Mouse (Mus musculus) lung, embryonic 15.5 days (tissue): ENCODE data around the gene Selp. TPM values are rescaled to one million over a fixed set of nuclear protein-coding genes. Genes with fewer than 3 reads are reported as not detected.

ENCODE experiments used
- ATAC-seq: fragments of 200-750 bp; cut with Nextera tagmentation; 2 replicates; pipeline ENCODE4 v1.8.0; 2017; ENCODE audit warnings: moderate number of reproducible peaks, borderline replicate concordance; ENCODE audit not compliant: low FRiP score, low TSS enrichment; ENCODE audit errors: extremely low read depth
- H3K27ac ChIP-seq: fragments of 300-500 bp; sonication (generic); 2 replicates; pipeline ENCODE4 v1.5.1; 2015; ENCODE audit warnings: moderate library complexity, mild to moderate bottlenecking, inconsistent platforms
- H3K27me3 ChIP-seq: fragments of 300-500 bp; sonication (generic); 2 replicates; pipeline ENCODE4 v1.6.1; 2015; ENCODE audit warnings: inconsistent platforms
- H3K36me3 ChIP-seq: fragments of 300-500 bp; sonication (generic); 2 replicates; pipeline ENCODE4 v1.6.1; 2015; ENCODE audit warnings: inconsistent platforms
- H3K4me1 ChIP-seq: fragments of 300-500 bp; sonication (generic); 2 replicates; pipeline ENCODE4 v1.6.1; 2015; ENCODE audit warnings: inconsistent platforms
- H3K4me2 ChIP-seq: fragments of 300-500 bp; sonication (generic); 2 replicates; pipeline ENCODE4 v1.6.1; 2015; ENCODE audit warnings: inconsistent platforms, mild to moderate bottlenecking, moderate library complexity
- H3K4me3 ChIP-seq: fragments of 300-500 bp; sonication (generic); 2 replicates; pipeline ENCODE4 v1.5.1; 2015; ENCODE audit warnings: mild to moderate bottlenecking, inconsistent platforms
- H3K9ac ChIP-seq: fragments of 300-500 bp; sonication (generic); 2 replicates; pipeline ENCODE4 v1.6.1; 2015; ENCODE audit warnings: inconsistent platforms
- H3K9me3 ChIP-seq: fragments of 300-500 bp; sonication (generic); 2 replicates; pipeline ENCODE4 v1.6.1; 2016; ENCODE audit warnings: inconsistent platforms
- WGBS: fragments of 180-500 bp; shearing (Covaris S2); methylation state at CpG from one replicate; pipeline ENCODE4 v1.1.7; 2015; 5-methylcytosine and 5-hydroxymethylcytosine counted together
- polyA plus RNA-seq: library from polyadenylated mRNA; unstranded; fragments of >200 nt; fragmentation: Nextera tagmentation; extraction: Ambion mirVana; gene quantifications from 2 replicates; pipeline ENCODE4 v1.2.1, GENCODE M21; 2015

The Selp gene
- polyA plus RNA-seq, 1 experiment from 2014 or later: 0.37 TPM

DNA sequence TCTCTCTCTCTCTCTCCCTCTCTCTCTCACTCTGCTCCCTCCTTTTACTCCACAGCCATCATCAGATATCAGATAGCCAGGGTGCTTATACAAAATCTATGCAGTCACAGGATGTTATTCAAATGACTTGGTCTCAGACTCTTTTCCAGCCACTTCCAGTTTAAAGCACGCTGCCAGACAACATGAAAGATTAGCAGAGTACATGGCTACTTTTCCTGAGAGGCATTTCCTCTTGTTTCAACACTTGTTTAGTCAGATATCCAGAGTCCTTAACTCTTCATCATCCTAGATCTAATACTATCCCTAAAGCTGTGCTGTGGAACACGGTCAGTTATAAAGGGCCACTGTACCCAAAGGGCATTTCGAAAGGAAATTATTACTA, 5.7 kb downstream of the Selp start:
- Histone ChIP-seq H3K4me1 (no peaks in the 10 kb centered on the region), H3K36me3 (no peaks in the 10 kb centered on the region), H3K27ac (no peak overlapping the region; the same call in 1 of the 2 replicates), H3K9me3 (no peaks in the 10 kb centered on the region), H3K27me3 (no peaks in the 10 kb centered on the region), H3K9ac (no peak overlapping the region), H3K4me3 (no peak overlapping the region), H3K4me2 (no peak overlapping the region)
- 60% methylated on average over 3 of the region's 3 CpGs for WGBS
- ATAC-seq: no peak

DNA sequence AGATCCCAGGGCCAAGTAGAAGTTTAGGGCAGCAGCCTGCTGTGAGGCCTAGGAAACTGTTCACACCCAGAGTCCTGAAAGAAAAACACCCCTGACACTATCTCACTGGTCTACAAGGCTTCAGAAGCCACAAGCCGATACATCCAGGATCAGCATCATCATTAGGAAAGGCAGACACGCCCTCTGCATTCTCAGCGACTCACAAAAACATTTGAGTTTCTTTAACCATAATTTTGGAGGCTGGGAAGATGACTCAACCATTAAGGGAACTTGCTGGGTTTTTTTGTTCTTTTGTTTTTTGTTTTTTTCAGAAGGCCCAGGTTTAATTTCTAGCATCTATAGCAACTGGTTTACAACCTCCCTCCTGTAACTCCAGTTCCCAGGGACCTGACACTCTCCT, 8.8 kb downstream of the Selp start:
- Histone ChIP-seq H3K4me2 (no peak overlapping the region), H3K36me3 (no peaks in the 10 kb centered on the region), H3K27me3 (no peaks in the 10 kb centered on the region), H3K4me3 (no peak overlapping the region), H3K9ac (no peak overlapping the region), H3K4me1 (no peaks in the 10 kb centered on the region), H3K9me3 (no peaks in the 10 kb centered on the region), H3K27ac (no peak overlapping the region)
- no peak for ATAC-seq
- WGBS: 50% methylated on average over 3 of the region's 3 CpGs

- H3K27ac ChIP-seq: no peak overlapping the region
- no peaks in the 10 kb centered on the region for H3K36me3 ChIP-seq
- H3K4me3 ChIP-seq: no peak overlapping the region
- ATAC-seq: no peak
- no peaks in the 10 kb centered on the region for H3K4me1 ChIP-seq
- H3K4me2 ChIP-seq: no peak overlapping the region
- H3K9me3 ChIP-seq: no peaks in the 10 kb centered on the region
- H3K27me3 ChIP-seq: no peaks in the 10 kb centered on the region
- no peak overlapping the region for H3K9ac ChIP-seq
- WGBS: 62% methylated on average over 3 of the region's 3 CpGs
Measured at GRCm38 (mm10) chr1:164130013-164130412, 14.9 kb downstream of the Selp start.

DNA sequence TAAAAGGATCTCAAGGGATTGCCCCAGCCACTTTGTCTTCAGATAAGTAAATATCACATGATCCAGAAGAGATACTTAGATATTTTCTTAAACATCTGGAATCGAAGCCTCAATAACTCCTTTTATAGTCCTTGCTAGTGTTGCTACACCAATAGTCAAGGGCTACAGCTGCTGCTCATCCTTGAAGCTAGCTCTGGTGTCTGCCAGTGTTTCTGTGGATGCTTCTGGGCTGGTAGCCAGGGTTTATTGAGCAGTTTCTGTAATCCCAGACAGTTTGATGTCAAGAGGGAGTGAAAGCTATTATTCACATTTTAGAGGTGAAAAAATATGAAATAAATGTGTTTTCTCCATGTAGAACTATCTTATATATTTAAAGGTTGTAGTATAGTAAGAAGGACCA, 17.5 kb downstream of the Selp start:
- Histone ChIP-seq H3K4me1 (no peaks in the 10 kb centered on the region), H3K27me3 (no peaks in the 10 kb centered on the region), H3K27ac (no peak overlapping the region), H3K4me2 (no peak overlapping the region), H3K9me3 (no peaks in the 10 kb centered on the region), H3K9ac (no peak overlapping the region), H3K4me3 (no peak overlapping the region), H3K36me3 (no peaks in the 10 kb centered on the region)
- WGBS: 53% methylated on average over 1 of the region's 1 CpGs
- no peak for ATAC-seq

- Histone ChIP-seq H3K4me1 (no peaks in the 10 kb centered on the region), H3K4me3 (no peak overlapping the region), H3K4me2 (no peak overlapping the region), H3K36me3 (no peaks in the 10 kb centered on the region), H3K27me3 (no peaks in the 10 kb centered on the region), H3K9me3 (no peaks in the 10 kb centered on the region), H3K27ac (no peak overlapping the region), H3K9ac (no peak overlapping the region)
- 20% methylated on average over 6 of the region's 6 CpGs for WGBS
- no peak for ATAC-seq
Measured at GRCm38 (mm10) chr1:164134101-164134500, 19.0 kb downstream of the Selp start.

- no peak overlapping the region for H3K4me3 ChIP-seq
- no peaks in the 10 kb centered on the region; the same call in 1 of the 2 replicates for H3K27me3 ChIP-seq
- no peak overlapping the region for H3K27ac ChIP-seq
- 0 out of 2 replicates have a peak, but pooled peaks have one; percentile 51 for ATAC-seq
- H3K36me3 ChIP-seq: no peaks in the 10 kb centered on the region
- WGBS: 21% methylated on average over 5 of the region's 5 CpGs
- no peak overlapping the region for H3K9ac ChIP-seq
- H3K4me1 ChIP-seq: no peaks in the 10 kb centered on the region
- no peak overlapping the region for H3K4me2 ChIP-seq
- no peaks in the 10 kb centered on the region for H3K9me3 ChIP-seq
Measured at GRCm38 (mm10) chr1:164135360-164135759, 20.3 kb downstream of the Selp start.

DNA sequence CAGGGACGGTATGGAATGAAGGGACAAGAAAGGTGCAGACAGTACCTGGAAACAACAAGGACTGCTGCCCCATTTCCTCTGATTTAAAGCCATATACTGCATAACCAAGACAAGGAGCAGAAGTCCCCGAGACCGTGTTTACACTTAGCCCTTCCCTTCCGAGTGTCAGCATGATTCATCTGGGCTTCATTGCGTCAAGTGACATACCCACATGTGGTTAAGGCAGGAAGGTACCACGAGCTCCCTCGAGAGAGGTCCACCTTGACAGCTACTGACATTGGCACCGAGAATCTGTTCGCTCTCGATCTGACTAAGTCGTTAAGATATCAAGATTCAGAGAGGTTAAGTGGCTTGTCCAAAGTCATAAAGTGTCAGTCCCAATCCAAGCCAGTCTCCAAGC, 20.9 kb downstream of the Selp start:
- H3K36me3 ChIP-seq: no peaks in the 10 kb centered on the region
- no peak overlapping the region for H3K27ac ChIP-seq
- H3K4me2 ChIP-seq: no peak overlapping the region
- no peak overlapping the region for H3K4me3 ChIP-seq
- WGBS: 24% methylated on average over 11 of the region's 11 CpGs
- no peak for ATAC-seq
- H3K4me1 ChIP-seq: no peaks in the 10 kb centered on the region
- no peaks in the 10 kb centered on the region for H3K9me3 ChIP-seq
- H3K27me3 ChIP-seq: no peaks in the 10 kb centered on the region; the same call in 1 of the 2 replicates
- no peak overlapping the region for H3K9ac ChIP-seq

DNA sequence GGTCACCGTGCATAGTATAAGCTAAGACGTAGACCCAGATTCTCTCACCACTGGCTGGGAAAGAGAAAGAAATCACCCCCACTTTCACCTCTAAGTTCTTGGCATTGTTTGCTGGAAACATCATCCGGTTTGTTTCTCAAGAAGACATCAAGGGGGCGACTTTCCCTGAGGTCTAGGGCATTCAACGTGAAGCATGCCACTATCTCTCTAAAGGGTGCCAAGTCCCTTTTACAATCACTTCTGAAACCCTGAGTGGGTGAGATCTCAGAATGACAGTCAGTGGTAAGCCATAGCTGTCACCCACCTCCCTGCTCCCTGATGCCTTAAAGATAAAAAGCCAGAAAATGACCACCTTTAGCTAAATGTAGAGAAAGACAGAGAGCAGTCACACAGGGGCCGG, 21.6 kb downstream of the Selp start:
- Histone ChIP-seq H3K27ac (no peak overlapping the region), H3K9ac (no peak overlapping the region), H3K4me2 (no peak overlapping the region), H3K27me3 (no peaks in the 10 kb centered on the region; the same call in 1 of the 2 replicates), H3K9me3 (no peaks in the 10 kb centered on the region), H3K4me1 (no peaks in the 10 kb centered on the region), H3K36me3 (no peaks in the 10 kb centered on the region), H3K4me3 (no peak overlapping the region)
- ATAC-seq: no peak
- 45% methylated on average over 6 of the region's 6 CpGs for WGBS

GRCm38 (mm10) chr1:164138365-164139130, 23.5 kb downstream of the Selp start:
- Histone ChIP-seq H3K4me3 (no peak overlapping the region), H3K36me3 (no peaks in the 10 kb centered on the region), H3K9me3 (no peaks in the 10 kb centered on the region), H3K4me2 (no peak overlapping the region), H3K4me1 (no peaks in the 10 kb centered on the region), H3K27ac (no peak overlapping the region), H3K27me3 (no peaks in the 10 kb centered on the region; the same call in 1 of the 2 replicates), H3K9ac (no peak overlapping the region)
- 8% methylated on average over 5 of the region's 5 CpGs for WGBS
- peak; percentile 58; the same call in 1 of the 2 replicates for ATAC-seq

DNA sequence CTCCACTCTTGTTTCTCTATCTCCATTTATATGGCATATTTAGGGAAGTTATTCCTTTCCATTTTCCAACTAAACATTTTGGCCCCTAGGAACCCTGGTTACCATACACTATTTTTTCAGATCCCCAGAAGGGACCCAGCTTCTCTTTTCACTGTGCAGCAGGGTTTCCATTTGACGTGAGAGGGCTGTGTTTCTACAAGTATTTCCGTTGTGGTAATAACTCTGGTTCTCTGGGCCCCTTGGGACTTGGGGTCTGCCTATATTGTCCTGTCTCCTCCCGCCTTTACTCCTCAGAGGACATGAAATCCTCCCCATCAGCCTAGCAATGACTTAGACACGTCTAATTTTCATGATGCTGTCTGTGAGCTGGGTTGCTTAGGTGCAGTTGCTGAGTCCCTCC, 24.4 kb downstream of the Selp start:
- Histone ChIP-seq H3K4me1 (no peaks in the 10 kb centered on the region), H3K27ac (no peak overlapping the region), H3K4me3 (no peak overlapping the region), H3K9me3 (no peaks in the 10 kb centered on the region), H3K36me3 (no peaks in the 10 kb centered on the region), H3K9ac (no peak overlapping the region), H3K4me2 (no peak overlapping the region), H3K27me3 (no peaks in the 10 kb centered on the region; the same call in 1 of the 2 replicates)
- ATAC-seq: no peak
- WGBS: 65% methylated on average over 4 of the region's 4 CpGs

DNA sequence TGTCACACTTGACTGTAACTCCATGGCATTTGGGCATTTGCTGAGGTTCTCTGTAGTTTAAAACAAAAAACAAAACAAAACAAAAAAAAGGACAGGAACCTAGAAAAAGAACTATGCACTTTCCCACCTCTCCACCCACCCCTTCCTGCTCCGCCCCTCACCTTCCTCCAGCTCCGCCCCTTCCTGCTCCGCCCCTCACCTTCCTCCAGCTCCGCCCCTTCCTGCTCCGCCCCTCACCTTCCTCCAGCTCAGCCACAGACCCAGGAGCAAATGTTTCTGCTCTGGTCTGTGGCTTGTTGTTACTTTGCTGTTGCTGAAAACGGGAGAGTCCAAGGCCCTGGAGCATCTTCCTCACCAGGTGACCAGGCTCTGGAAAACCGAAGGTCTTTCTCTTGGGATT, 34.0 kb downstream of the Selp start:
- Histone ChIP-seq H3K36me3 (no peaks in the 10 kb centered on the region), H3K9ac (no peak overlapping the region), H3K4me1 (peaks cover 4% of the 10 kb centered on the region; the same call in 1 of the 2 replicates), H3K9me3 (no peaks in the 10 kb centered on the region), H3K4me2 (no peak overlapping the region), H3K4me3 (no peak overlapping the region), H3K27me3 (no peaks in the 10 kb centered on the region), H3K27ac (no peak overlapping the region)
- no peak for ATAC-seq
- WGBS: 94% methylated on average over 7 of the region's 7 CpGs

DNA sequence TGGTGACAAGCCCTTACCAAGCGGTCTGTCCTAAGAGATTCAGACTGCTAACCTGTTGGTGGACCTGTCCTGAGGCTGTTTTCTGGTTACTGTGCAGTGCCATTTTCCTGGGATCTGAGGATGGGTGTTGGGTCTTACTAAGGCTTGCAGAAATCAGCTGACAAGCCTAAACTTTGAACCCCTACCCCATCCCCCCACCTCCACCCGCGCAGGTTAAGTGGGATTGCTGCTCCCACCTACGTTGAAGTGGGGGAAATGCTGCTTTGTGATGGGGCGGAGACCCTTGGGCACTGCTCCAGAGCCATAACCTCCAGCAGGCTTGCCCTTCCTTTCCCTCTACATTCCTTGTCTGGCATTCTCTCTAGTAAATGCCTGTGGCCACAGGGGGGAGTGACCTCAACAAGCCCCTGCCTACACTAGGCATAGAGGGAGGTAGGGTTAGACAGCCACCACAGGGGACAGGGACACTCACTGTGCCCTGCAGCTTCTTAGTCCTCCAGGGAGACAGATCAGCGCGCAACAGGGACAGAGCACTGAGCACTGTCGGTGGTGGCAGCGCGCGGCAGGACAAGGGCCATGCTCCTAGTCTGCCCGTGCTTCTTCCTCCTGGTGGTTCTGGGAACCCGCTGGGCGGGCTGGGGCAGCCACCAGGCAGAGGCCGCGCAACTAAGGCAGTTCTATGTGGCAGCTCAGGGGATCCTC, 36.5 kb downstream of the Selp start, which contains the start of gene F5:
Gene F5 (plus strand): TSS at position 452 of the 702 bp plus-strand sequence.
- peak within 1 kb of the TSS; percentile 25; the same call in 1 of the 2 replicates for H3K4me2 ChIP-seq
- no peaks in the 10 kb centered on the region for H3K9me3 ChIP-seq
- H3K4me1 ChIP-seq: peaks cover 4% of the 10 kb centered on the region; the same call in 1 of the 2 replicates
- no peaks in the 10 kb centered on the region for H3K36me3 ChIP-seq
- no peak within 1 kb of the TSS for H3K27ac ChIP-seq
- H3K9ac ChIP-seq: no peak within 1 kb of the TSS
- H3K27me3 ChIP-seq: no peaks in the 10 kb centered on the region
- ATAC-seq: no peak
- no peak within 1 kb of the TSS for H3K4me3 ChIP-seq
- WGBS: 13% methylated on average over 16 of the region's 16 CpGs
